Mouse (Mus musculus) cerebellum, adult 2 months (tissue): ENCODE measurements at regions not wholly inside any gene's neighbourhood (a gene's known extent, or its start where the extent isn't known, plus 50 kb on each side); places are given as distances from the start of the nearest gene placed in this dataset.
A peak's percentile ranks its signal among the peaks of the same experiment; 100 is the strongest.

Source experiments
- DNase-seq, 2 experiments: peaks; one replicate each; pipeline ENCODE4 v3.0.0; 2021
- H3K27ac ChIP-seq: fragments of 200-500 bp; 2 replicates; pipeline ENCODE4 v1.5.1; 2012; ENCODE audit warnings: low read length, control low read depth, inconsistent platforms; ENCODE audit not compliant: insufficient read depth
- H3K27me3 ChIP-seq: fragments of 200-500 bp; 2 replicates; pipeline ENCODE4 v1.6.1; 2012; ENCODE audit warnings: inconsistent platforms, mild to moderate bottlenecking, low read length, moderate library complexity; ENCODE audit not compliant: control insufficient read depth, insufficient read depth
- H3K4me1 ChIP-seq: fragments of 200-500 bp; 2 replicates; pipeline ENCODE4 v1.6.1; 2011; ENCODE audit warnings: low read length; ENCODE audit not compliant: control insufficient read depth, insufficient read depth
- H3K4me3 ChIP-seq: fragments of 200-500 bp; replicated peaks from 2 replicates; pipeline ENCODE3; 2011; ENCODE audit warnings: mild to moderate bottlenecking, low read depth, low read length, control low read depth; ENCODE audit not compliant: insufficient read depth
- CTCF ChIP-seq: fragments of 200-500 bp; IDR thresholded peaks from 2 replicates; pipeline ENCODE4 v1.5.1; 2011; ENCODE audit warnings: low read depth, mild to moderate bottlenecking, control low read depth, low read length, moderate library complexity, borderline replicate concordance; ENCODE audit not compliant: insufficient read depth
- POLR2A ChIP-seq: fragments of 200-500 bp; IDR thresholded peaks from 2 replicates; pipeline ENCODE4 v1.6.1; 2011; ENCODE audit warnings: low read length, control low read depth, borderline replicate concordance; ENCODE audit not compliant: insufficient read depth
- WGBS: fragments of 180-500 bp; shearing (Covaris S2); methylation state at CpG from one replicate; pipeline ENCODE4 v1.1.7; 2018; 5-methylcytosine and 5-hydroxymethylcytosine counted together

DNA sequence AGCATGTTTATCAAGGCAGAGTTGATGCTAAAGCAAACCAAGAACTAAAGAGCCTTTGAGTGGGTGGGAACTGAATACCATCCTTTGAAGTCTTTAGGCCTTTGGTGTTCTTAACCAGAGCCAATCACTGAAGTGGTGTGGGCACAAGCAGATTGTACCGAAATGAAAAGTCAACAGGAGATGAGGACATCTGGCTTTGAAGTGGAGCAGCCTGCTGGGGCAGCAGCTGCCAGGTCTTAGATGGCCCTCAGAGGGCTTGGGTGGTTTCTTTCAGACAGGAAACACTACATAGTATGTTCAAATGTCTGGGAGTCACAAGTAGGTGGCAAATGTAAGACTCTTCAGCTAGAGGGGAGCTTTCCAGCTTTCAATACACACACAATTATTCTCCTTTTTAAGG, 128.2 kb upstream of the E2f7 start:
- H3K27me3 ChIP-seq: no peaks in the 10 kb centered on the region
- TF ChIP-seq POLR2A (no peak), CTCF (no peak)
- H3K4me3 ChIP-seq: no peak overlapping the region
- H3K4me1 ChIP-seq: no peaks in the 10 kb centered on the region
- WGBS: 30% methylated on average over 1 of the region's 1 CpGs
- H3K27ac ChIP-seq: no peak overlapping the region
- DNase-seq: no peak

DNA sequence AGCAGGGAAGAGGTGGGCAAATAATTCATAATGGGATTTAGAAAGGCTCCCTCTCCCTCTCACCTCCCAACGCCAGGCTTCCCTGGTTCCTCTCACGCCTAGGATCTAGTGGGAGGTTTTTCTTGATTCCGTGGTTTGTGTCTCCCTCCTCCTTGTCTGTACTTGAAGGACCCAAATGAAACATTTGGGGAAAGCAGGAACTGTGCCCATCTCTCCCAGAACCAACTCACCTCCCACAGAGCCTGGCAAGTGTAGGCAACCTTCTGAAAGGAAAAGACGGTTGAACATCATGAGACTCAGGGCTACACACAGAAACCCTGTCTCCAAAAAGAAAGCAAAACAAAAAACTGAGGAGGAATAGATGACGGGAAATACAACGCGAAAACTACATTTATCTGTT, 126.0 kb upstream of the E2f7 start:
- Histone ChIP-seq H3K4me3 (no peak overlapping the region), H3K4me1 (no peaks in the 10 kb centered on the region), H3K27me3 (no peaks in the 10 kb centered on the region), H3K27ac (no peak overlapping the region)
- TF ChIP-seq CTCF: no peak
- no peak for TF ChIP-seq POLR2A
- 30% methylated on average over 7 of the region's 7 CpGs for WGBS
- DNase-seq: peak in 1 of 2 experiments; percentile 14

DNA sequence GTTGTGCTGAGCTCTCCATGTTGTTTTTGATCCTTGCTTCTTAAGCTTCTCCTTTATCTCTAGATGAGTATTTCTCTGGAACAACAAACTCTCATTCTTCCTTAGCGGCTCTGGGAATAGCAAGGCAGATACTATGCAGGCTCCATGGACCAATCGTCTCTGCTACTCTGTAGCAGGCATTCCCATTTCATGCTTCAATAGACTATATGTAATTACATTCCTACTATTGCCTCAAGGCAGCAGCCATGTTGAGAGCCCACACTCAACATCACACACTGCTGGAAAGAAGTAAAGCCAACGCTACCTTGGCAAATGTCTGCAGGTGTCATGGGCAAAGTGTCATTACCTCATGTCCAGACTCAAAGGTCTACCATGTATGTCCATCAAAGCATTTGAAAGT, 119.6 kb upstream of the E2f7 start:
- no peaks in the 10 kb centered on the region for H3K27me3 ChIP-seq
- WGBS: 92% methylated on average over 3 of the region's 3 CpGs
- no peak for TF ChIP-seq POLR2A
- TF ChIP-seq CTCF: no peak
- H3K27ac ChIP-seq: no peak overlapping the region
- H3K4me3 ChIP-seq: no peak overlapping the region
- DNase-seq: no peak
- H3K4me1 ChIP-seq: no peaks in the 10 kb centered on the region

DNA sequence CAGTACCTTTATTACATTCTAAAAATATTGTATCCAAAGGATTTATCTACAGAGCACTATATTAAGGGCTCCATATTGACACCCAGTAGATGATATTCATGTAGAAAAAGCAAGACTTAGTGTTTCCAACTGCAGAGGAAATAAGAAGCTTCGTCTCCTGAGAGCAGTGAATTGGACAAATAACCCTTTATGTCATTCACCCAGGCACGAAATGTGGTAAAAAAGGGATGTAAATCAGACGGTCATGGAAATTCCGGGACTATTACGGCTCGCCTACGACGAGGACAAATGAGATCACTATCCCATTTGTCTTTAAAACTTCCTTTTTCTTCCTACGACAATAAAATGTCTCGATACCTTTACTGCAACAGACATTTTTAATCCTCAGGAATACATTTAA, 104.8 kb upstream of the E2f7 start:
- no peak for DNase-seq
- H3K4me3 ChIP-seq: no peak overlapping the region
- no peak overlapping the region for H3K27ac ChIP-seq
- no peaks in the 10 kb centered on the region for H3K4me1 ChIP-seq
- TF ChIP-seq CTCF (no peak), POLR2A (no peak)
- WGBS: 43% methylated on average over 10 of the region's 10 CpGs
- H3K27me3 ChIP-seq: no peaks in the 10 kb centered on the region

DNA sequence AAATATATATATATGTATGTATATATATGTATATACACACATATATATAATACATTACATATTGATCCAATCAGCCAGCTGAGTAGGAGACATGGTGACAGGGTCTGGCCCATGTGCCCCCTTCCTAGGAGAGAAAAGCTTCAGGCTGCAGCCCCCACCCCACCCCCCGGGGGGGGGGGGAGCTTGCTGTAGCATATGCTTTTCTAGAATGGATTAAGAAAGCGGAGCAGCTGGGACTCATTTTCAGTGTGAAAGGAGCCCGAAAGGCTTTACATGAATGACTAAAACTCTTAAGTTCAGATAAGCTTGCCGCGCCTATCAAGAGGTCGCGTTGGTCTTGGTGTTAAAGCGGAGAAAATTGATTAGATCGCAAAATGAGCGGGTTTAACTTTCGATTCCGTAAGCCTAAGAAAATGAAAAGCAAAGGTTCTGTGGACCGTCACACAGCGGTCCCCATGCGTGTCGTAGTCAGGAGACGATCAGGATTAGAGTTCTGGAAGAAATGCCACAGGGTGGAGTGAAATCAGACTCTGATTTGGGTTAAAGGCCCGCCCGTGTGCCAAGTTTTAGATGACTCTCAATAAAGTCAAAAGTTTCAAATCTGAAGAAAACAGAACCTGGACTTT, 103.1 kb upstream of the E2f7 start:
- Histone ChIP-seq H3K4me1 (no peaks in the 10 kb centered on the region), H3K27ac (no peak overlapping the region), H3K4me3 (no peak overlapping the region), H3K27me3 (no peaks in the 10 kb centered on the region)
- DNase-seq: no peak
- TF ChIP-seq POLR2A (no peak), CTCF (no peak)
- 69% methylated on average over 19 of the region's 19 CpGs for WGBS

DNA sequence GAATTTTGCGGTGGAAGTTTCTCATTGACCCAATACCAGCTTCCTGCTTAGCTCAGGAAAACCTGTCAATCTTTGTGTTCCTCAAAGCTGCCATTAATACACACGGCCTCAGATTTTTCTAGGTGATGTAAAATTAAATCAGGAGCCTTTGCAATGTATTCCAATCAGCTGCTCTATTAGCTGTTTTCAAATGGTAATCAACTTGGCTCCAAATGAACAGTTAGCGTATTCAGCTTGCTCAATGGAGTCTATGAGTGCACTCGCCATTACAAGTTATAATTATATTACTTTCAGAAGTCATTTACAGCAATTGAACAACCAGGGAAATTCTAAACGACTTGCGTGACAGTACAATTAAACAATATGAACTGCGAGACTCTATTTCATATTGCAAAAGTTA, 97.6 kb upstream of the E2f7 start:
- no peaks in the 10 kb centered on the region for H3K27me3 ChIP-seq
- H3K4me3 ChIP-seq: no peak overlapping the region
- 76% methylated on average over 7 of the region's 7 CpGs for WGBS

DNA sequence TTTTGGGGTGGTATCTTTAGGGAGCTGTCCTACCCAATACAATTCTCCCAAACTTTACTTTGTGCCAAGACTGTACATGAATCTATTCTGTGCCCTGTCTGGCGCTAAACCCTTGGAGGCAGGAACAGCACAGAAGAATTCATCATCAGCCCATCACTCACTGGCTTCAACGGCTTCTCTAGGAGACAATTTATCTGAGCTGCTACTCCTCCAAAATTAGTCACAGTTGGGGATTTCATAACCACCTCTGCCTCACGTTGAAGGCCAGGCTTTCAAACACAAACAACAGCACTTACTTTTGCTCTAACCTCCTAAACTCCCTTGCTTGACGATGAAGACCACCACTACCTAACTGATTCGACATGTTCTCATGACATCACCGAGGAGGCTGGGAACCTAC, 95.1 kb upstream of the E2f7 start:
- DNase-seq: no peak
- WGBS: 59% methylated on average over 6 of the region's 6 CpGs

More for the DNA sequence above, 97.6 kb upstream of the E2f7 start:
- no peak overlapping the region for H3K27ac ChIP-seq
- H3K4me1 ChIP-seq: no peaks in the 10 kb centered on the region
- no peak for DNase-seq
- TF ChIP-seq POLR2A (no peak), CTCF (no peak)

DNA sequence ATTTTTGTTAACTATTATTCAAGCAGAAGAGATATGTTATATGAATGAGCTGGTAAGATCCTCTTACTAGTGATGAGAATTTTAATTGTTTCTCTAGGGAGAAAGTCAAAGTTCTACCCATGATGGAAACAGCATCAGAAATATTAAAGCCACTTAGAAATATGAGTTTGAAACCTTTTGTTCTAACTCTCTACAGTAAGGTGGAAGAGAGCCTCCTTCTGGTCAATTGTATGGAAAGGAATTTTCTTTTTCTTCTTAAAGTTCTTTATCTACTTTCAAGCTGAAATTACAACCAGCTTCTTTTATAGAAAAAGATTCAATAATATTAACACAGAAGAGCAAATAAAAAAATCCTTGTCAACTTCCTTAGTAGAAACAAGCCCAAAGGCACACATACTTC, 94.4 kb upstream of the E2f7 start:
- no peak overlapping the region for H3K27ac ChIP-seq

More for the DNA sequence above, 95.1 kb upstream of the E2f7 start:
- no peak for TF ChIP-seq CTCF
- TF ChIP-seq POLR2A: no peak
- Histone ChIP-seq H3K27ac (no peak overlapping the region), H3K4me3 (no peak overlapping the region), H3K4me1 (no peaks in the 10 kb centered on the region; the same call in 1 of the 2 replicates), H3K27me3 (no peaks in the 10 kb centered on the region)

DNA sequence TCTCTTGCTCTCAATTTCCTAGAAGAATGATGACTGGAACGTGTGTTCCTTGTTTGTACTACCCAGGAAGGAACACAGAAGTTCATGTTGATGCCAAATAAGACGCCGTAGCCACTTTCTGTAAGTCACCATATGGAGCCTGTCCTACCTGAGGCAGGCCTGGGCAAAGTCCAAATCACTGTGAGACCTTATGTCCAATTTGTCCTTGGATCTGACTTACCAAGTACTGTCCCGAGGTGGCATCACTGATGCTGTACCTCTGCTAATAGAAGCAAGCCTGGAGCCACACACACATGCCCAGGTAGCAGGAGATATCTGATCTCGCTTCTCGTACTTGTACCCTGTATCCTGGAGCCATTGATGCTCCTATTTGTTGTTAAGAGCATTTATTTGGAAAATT, 91.2 kb upstream of the E2f7 start:
- TF ChIP-seq CTCF: no peak
- TF ChIP-seq POLR2A: no peak
- H3K27ac ChIP-seq: no peak overlapping the region
- H3K27me3 ChIP-seq: no peaks in the 10 kb centered on the region
- WGBS: 17% methylated on average over 6 of the region's 6 CpGs
- DNase-seq: peak; percentile 31 to 71
- no peak overlapping the region for H3K4me3 ChIP-seq
- no peaks in the 10 kb centered on the region; the same call in 1 of the 2 replicates for H3K4me1 ChIP-seq

More for the DNA sequence above, 94.4 kb upstream of the E2f7 start:
- H3K4me3 ChIP-seq: no peak overlapping the region
- DNase-seq: no peak
- TF ChIP-seq POLR2A: no peak
- no peak for TF ChIP-seq CTCF
- H3K4me1 ChIP-seq: no peaks in the 10 kb centered on the region; the same call in 1 of the 2 replicates
- H3K27me3 ChIP-seq: no peaks in the 10 kb centered on the region
